In the genomic region with DNA sequence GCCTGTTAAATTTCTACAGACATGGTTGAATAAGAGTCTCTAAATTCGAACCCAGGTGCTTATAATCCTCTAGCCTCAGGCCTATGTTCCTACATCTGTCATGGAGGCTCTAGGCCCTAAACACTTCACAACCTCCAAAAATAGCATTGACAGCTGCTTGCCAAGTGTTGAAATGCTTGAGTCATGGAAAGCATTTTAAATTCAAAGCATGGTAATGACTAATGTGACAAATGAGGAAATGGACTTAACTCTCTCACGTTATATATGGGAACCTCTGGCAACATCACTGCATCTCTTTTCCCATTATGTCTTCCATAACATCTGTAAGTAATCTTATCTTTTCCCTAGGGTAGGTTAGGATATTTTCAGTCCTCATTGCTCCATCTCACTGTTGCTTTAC, we compare ENCODE assay signal across 18 mouse cellular contexts. TPM values are rescaled to one million over a fixed set of nuclear protein-coding genes. Genes with fewer than 3 reads are reported as not detected.
DNase-seq lines count a peak whose midpoint lies in the region; ATAC-seq and TF ChIP-seq lines count a peak whose summit lies in the region.
"Had no signal": no experiment of that assay in that cellular context is flagged by ENCODE, and none has a peak within 500 bp of the region (broad histone marks: within the 10 kb centered on the region; RNA-seq: fewer than 3 reads in every experiment).

No protein-coding gene starts in this region.

- no peaks in the 10 kb centered on the region for H3K79me2 ChIP-seq in liver, adult 2 months (ENCODE audit: control insufficient read depth, insufficient read depth, low read length)
- H3K79me2 ChIP-seq in CH12.LX (replicated peaks; ENCODE audit: control insufficient read depth, extremely low read depth, insufficient read depth, poor library complexity, severe bottlenecking): peaks cover 2% of the 10 kb centered on the region; the same call in 1 of the 2 replicates

- in situ Hi-C loops in CH12.LX (cut with MboI; ENCODE audit: low pct_ligation_motif_present, low pct_unique_long_range_greater_than_20kb, low sequenced_read_pairs): no loop called here

- H3K4me1 ChIP-seq in liver, adult 2 months (ENCODE audit: control insufficient read depth, insufficient read depth, low read length): no peaks in the 10 kb centered on the region
- H3K4me1 ChIP-seq in CH12.LX (ENCODE audit: control insufficient read depth in 1 of 2, insufficient read depth in 2 of 2): peaks cover 5 to 38% of the 10 kb centered on the region in 2 experiments; a peak in 3 of 4 replicates
- H3K4me1 ChIP-seq: hindbrain, embryonic 15.5 days; limb, embryonic 15.5 days; lung, embryonic 15.5 days had no signal

- H3K36me3 ChIP-seq in liver, adult 2 months (ENCODE audit: control insufficient read depth, insufficient read depth, low read length): no peaks in the 10 kb centered on the region; the same call in 1 of the 2 replicates
- peaks cover 0 to 5% of the 10 kb centered on the region in 2 experiments for H3K36me3 ChIP-seq in CH12.LX (replicated peaks in 1 of 2; ENCODE audit: control insufficient read depth in 1 of 2, insufficient read depth in 1 of 2, low read length in 1 of 2)
- H3K36me3 ChIP-seq: hindbrain, embryonic 15.5 days; limb, embryonic 15.5 days; lung, embryonic 15.5 days had no signal

- H3K4me2 ChIP-seq in CH12.LX (ENCODE audit: insufficient read depth, low read depth, poor library complexity, severe bottlenecking): peak overlapping the region; percentile 36; the same call in 1 of the 2 replicates
- H3K4me2 ChIP-seq: hindbrain, embryonic 15.5 days; limb, embryonic 15.5 days; lung, embryonic 15.5 days; midbrain, embryonic 11.5 days had no signal

- no peaks in the 10 kb centered on the region for H3K27me3 ChIP-seq in liver, adult 2 months (ENCODE audit: control insufficient read depth, insufficient read depth, low read length)
- no peaks in the 10 kb centered on the region for H3K27me3 ChIP-seq in CH12.LX (replicated peaks)
- H3K27me3 ChIP-seq: hindbrain, embryonic 15.5 days; limb, embryonic 15.5 days; lung, embryonic 15.5 days had no signal

- H3K27ac ChIP-seq in liver, adult 2 months (replicated peaks; ENCODE audit: insufficient read depth, low read depth, low read length): no peak overlapping the region
- no peak overlapping the region for H3K27ac ChIP-seq in CH12.LX (ENCODE audit: insufficient read depth, low read depth)
- H3K27ac ChIP-seq: hindbrain, embryonic 15.5 days; limb, embryonic 15.5 days; lung, embryonic 15.5 days had no signal

- TF ChIP-seq RAD21 in CH12.LX (IDR thresholded peaks at IDR 0.05; ENCODE audit: low read depth, low read length): no peak

- WGBS in liver, adult 2 months: 45% methylated on average over 2 of the region's 2 CpGs

- DNase-seq in liver, adult 2 months (ENCODE audit: extremely low read depth, low read depth, low spot score): peak; percentile 23
- DNase-seq in liver (no peak), CH12.LX (ENCODE audit: extremely low read depth) (peak; percentile 63)
- DNase-seq in spleen, postnatal 4 days (ENCODE audit: low spot score in 2 of 2): no peak
- DNase-seq in yolk sac, embryonic 10.5 days (ENCODE audit: low spot score): no peak
- DNase-seq: adrenal gland, adult 8-10 months; cerebellum, adult 11-12 months; cerebellum, postnatal 25 days; forebrain, postnatal 0 days; heart, postnatal 14 days; kidney, adult 8-10 months; kidney, postnatal 25 days had no signal

- dilution Hi-C loops in CH12.LX (cut with MboI; ENCODE audit: extremely low pct_ligation_motif_present, extremely low pct_unique_long_range_greater_than_20kb, low sequenced_read_pairs): no loop called here

- no peaks in the 10 kb centered on the region for H3K9me3 ChIP-seq in CH12.LX (replicated peaks; ENCODE audit: low read length)
- H3K9me3 ChIP-seq: hindbrain, embryonic 15.5 days; limb, embryonic 15.5 days; lung, embryonic 15.5 days had no signal

- TF ChIP-seq CTCF in liver, adult 2 months (IDR thresholded peaks at IDR 0.05; ENCODE audit: low read depth, low read length): no peak
- no peak for TF ChIP-seq CTCF in CH12.LX (conservative IDR thresholded peaks at IDR 0.05 in 1 of 2, IDR thresholded peaks at IDR 0.05 in 1 of 2; ENCODE audit: low read depth in 2 of 2, low read length in 2 of 2)

- H3K4me3 ChIP-seq in liver, adult 2 months (ENCODE audit: insufficient read depth, low read depth, low read length): no peak overlapping the region
- no peak overlapping the region for H3K4me3 ChIP-seq in CH12.LX (replicated peaks in 1 of 3; ENCODE audit: low read depth in 2 of 3, low read length in 2 of 3, poor library complexity in 1 of 3)
- H3K4me3 ChIP-seq: hindbrain, embryonic 15.5 days; limb, embryonic 15.5 days; lung, embryonic 15.5 days had no signal

- H3K9ac ChIP-seq in liver, adult 2 months (ENCODE audit: low read depth, low read length): no peak overlapping the region
- H3K9ac ChIP-seq in CH12.LX (ENCODE audit: insufficient read depth, low read depth): no peak overlapping the region
- H3K9ac ChIP-seq: forebrain, postnatal 0 days; hindbrain, embryonic 15.5 days; limb, embryonic 15.5 days; lung, embryonic 15.5 days had no signal

- 0 out of 2 replicates have a peak, but pooled peaks have one; percentile 19 for ATAC-seq in common myeloid progenitor, adult 5-6 weeks (replicated peaks; ENCODE audit: low read depth, poor library complexity, severe bottlenecking)
- ATAC-seq in neutrophil, adult 5-6 weeks (ENCODE audit: extremely low read depth, insufficient number of reproducible peaks, low FRiP score, poor library complexity, severe bottlenecking): 0 out of 2 replicates have a peak, but pooled peaks have one; percentile 30
- ATAC-seq: forebrain, postnatal 0 days had no signal

- peak; percentile 82 for TF ChIP-seq EP300 in CH12.LX (IDR thresholded peaks at IDR 0.05; ENCODE audit: low read length)

- no peak for TF ChIP-seq POLR2A in liver, adult 2 months (IDR thresholded peaks at IDR 0.05; ENCODE audit: extremely low read depth, insufficient read depth, low read length)
- no peak for TF ChIP-seq POLR2A in CH12.LX (IDR thresholded peaks at IDR 0.05; ENCODE audit: low read depth, low read length)

TF ChIP-seq in CH12.LX, 34 proteins besides CTCF, POLR2A, EP300 and RAD21:
- TF ChIP-seq CHD1 (IDR thresholded peaks at IDR 0.05; ENCODE audit: low read depth, low read length) (no peak), MEF2A (IDR thresholded peaks at IDR 0.05; ENCODE audit: borderline replicate concordance, low read depth, low read length) (peak; percentile 98), GABPA (IDR thresholded peaks at IDR 0.05; ENCODE audit: insufficient replicate concordance, low read depth, low read length) (no peak), SIN3A (IDR thresholded peaks at IDR 0.05; ENCODE audit: low read length) (0 out of 2 replicates have a peak, but pooled peaks have one; percentile 54), MAFK (IDR thresholded peaks at IDR 0.05; ENCODE audit: insufficient replicate concordance, low read length) (0 out of 2 replicates have a peak, but pooled peaks have one; percentile 7), ZNF384 (IDR thresholded peaks at IDR 0.05; ENCODE audit: low read depth, low read length) (no peak), TCF12 (IDR thresholded peaks at IDR 0.05; ENCODE audit: low read depth, low read length) (peak; percentile 77; the same call in 1 of the 2 replicates), MYC (IDR thresholded peaks at IDR 0.05; ENCODE audit: low read depth, low read length) (peak; percentile 46; the same call in 1 of the 2 replicates), MAX (IDR thresholded peaks at IDR 0.05; ENCODE audit: low read length) (peak; percentile 24; the same call in 1 of the 2 replicates), USF1 (IDR thresholded peaks at IDR 0.05; ENCODE audit: low read depth, low read length) (no peak), BHLHE40 (IDR thresholded peaks at IDR 0.05; ENCODE audit: low read depth, low read length) (peak; percentile 82), SMC3 (IDR thresholded peaks at IDR 0.05; ENCODE audit: low read depth, low read length) (no peak), ETS1 (conservative IDR thresholded peaks at IDR 0.05; ENCODE audit: low read depth, low read length) (peak; percentile 95), ZKSCAN1 (IDR thresholded peaks at IDR 0.05; ENCODE audit: borderline replicate concordance, low read depth, low read length) (no peak), IRF4 (IDR thresholded peaks at IDR 0.05; ENCODE audit: low read depth, low read length) (peak; percentile 43), NELFE (IDR thresholded peaks at IDR 0.05; ENCODE audit: low read depth, low read length) (no peak), E2F4 (IDR thresholded peaks at IDR 0.05; ENCODE audit: insufficient replicate concordance, low read depth, low read length) (no peak), UBTF (IDR thresholded peaks at IDR 0.05; ENCODE audit: low read depth, low read length) (no peak), JUND (conservative IDR thresholded peaks at IDR 0.05; ENCODE audit: low read depth, low read length) (peak; percentile 52; the same call in 1 of the 2 replicates), NRF1 (IDR thresholded peaks at IDR 0.05; ENCODE audit: low read depth, low read length) (no peak), MAZ (IDR thresholded peaks at IDR 0.05; ENCODE audit: low read depth, low read length) (no peak), JUN (IDR thresholded peaks at IDR 0.05; ENCODE audit: insufficient read depth, low read depth, low read length) (peak; percentile 73), HCFC1 (IDR thresholded peaks at IDR 0.05; ENCODE audit: low read depth, low read length) (no peak), ELF1 (IDR thresholded peaks at IDR 0.05; ENCODE audit: low read depth, low read length) (peak; percentile 46; the same call in 1 of the 2 replicates), CHD2 (IDR thresholded peaks at IDR 0.05; ENCODE audit: low read length) (no peak), POLR2AphosphoS2 (IDR thresholded peaks at IDR 0.05; ENCODE audit: low read depth, low read length) (no peak)

RNA-seq across cellular contexts. Expression of gene Ifi207, which starts 4.6 kb away (rescaled TPM):
- 2.8 and 3.3 TPM in 2 replicates for total RNA-seq in liver, adult 2 months (2014; rRNA removed)
- 1.2 and 2.8 TPM in 2 replicates for polyA plus RNA-seq in liver, adult 2 months (2012; rRNA removed)
- total RNA-seq in CH12.LX (2012; rRNA removed) (2.1 and 2.6 TPM in 2 replicates), CH12.LX (2014; rRNA removed) (2.9 and 3.4 TPM in 2 replicates)
- 10.0 and 11.9 TPM in 2 replicates for polyA plus RNA-seq in CH12.LX (2012; ENCODE audit: insufficient read length, low read depth)
- 0.50 and 1.3 TPM in 2 replicates for total RNA-seq in common myeloid progenitor, adult 5-6 weeks (2017)
- 10.4 and 12.3 TPM in 2 replicates for total RNA-seq in neutrophil, adult 5-6 weeks (2017)

RNA-seq across cellular contexts. Expression of gene Ifi204, which starts 29.8 kb away (rescaled TPM):
- 10.2 and 17.7 TPM in 2 replicates for total RNA-seq in liver, adult 2 months (2014; rRNA removed)
- polyA plus RNA-seq in liver, adult 2 months (2012; rRNA removed): 0.41 and 0.99 TPM in 2 replicates
- total RNA-seq in CH12.LX (2012; rRNA removed) (1.4 and 1.5 TPM in 2 replicates), CH12.LX (2014; rRNA removed) (0.94 and 1.6 TPM in 2 replicates)
- 0.83 and 1.4 TPM in 2 replicates for polyA plus RNA-seq in CH12.LX (2012; ENCODE audit: insufficient read length, low read depth)
- total RNA-seq in common myeloid progenitor, adult 5-6 weeks (2017): 2.2 and 3.2 TPM in 2 replicates
- total RNA-seq in neutrophil, adult 5-6 weeks (2017): 144 and 146 TPM in 2 replicates

Comparison
In these comparisons a context has a peak if more than half of its experiments do, and no peak if none do; other contexts are left out.
1. DNase-seq: peak in liver, adult 2 months (single experiment) and CH12.LX (single experiment); none in liver (single experiment), spleen, postnatal 4 days (0 of 2) and yolk sac, embryonic 10.5 days (single experiment).